Mouse (Mus musculus): Measurements from ENCODE around the gene Gm20388.

DNA sequence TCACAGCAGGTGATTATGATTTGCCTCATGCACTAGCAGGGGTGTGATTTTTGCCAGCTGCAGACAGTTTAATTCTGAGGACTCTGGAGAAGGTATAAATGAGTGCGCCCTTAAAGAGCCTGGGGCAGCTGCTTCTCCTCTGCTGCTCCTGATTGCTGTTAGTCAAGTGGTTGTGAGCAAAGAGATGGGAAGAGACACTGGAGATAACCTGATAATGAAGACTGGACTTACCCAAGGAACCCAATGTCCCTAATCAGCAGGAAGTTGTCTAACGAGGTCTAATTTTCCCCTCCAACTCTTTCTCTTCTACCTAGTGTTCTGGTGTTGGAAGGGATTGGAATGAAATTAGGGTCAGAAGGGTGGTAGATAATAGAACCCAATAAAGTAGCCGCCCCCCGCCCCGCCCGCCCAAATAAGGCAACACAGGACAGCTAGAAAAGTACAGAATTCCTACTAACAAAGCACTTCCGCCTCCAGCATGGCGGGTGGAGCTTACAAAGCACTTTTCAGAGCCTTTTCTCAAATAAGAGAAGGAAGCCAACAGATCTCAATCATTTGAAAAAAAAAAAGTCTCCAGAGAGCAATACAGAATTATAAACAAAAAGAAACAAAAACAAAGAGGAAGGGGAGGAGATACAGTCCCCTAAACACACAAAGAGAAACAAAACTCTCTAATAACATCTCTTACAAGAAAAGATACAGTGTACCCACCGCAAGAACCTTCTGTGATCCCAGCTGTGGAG is 3944.3 kb downstream of the Gm20388 start:
- TF ChIP-seq CTCF (IDR thresholded peaks at IDR 0.05; ENCODE audit: low read depth, low read length) (no peak), GATA1 (IDR thresholded peaks at IDR 0.05; ENCODE audit: borderline replicate concordance, low read length) (no peak)

Measured in G1E (cell line).